Mouse (Mus musculus) cerebellum, postnatal 14 days (tissue): Measurements from ENCODE around the gene Ccdc93.

ENCODE experiments used
- DNase-seq, 2 experiments: peaks; one replicate each; pipeline ENCODE4 v3.0.0; 2021; ENCODE audit warnings: mixed read lengths in 2 of 2

Gene Ccdc93

GRCm38 (mm10) chr1:121448166-121448565, 17.3 kb downstream of the Ccdc93 start:
- no peak for DNase-seq

DNA sequence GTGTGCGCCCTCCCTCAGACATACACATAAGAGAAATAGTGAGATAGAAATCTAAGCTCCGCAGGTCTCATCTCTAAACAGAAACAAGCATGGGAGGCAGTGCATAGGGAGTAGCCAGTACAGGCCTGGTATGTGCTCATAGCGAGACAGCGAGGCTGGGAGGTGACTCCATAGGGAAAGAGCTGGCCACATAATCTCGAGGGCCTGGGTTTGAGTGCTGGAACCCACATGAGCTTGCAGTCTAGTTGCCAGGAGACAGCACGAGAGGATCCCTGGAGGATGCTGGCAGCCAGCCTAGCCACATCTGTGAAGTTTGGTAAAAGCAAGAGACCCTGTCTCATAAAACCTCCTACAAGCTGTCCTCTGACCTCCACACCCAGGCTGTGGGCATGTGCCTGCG, 20.2 kb downstream of the Ccdc93 start:
- DNase-seq, result no peak

DNA sequence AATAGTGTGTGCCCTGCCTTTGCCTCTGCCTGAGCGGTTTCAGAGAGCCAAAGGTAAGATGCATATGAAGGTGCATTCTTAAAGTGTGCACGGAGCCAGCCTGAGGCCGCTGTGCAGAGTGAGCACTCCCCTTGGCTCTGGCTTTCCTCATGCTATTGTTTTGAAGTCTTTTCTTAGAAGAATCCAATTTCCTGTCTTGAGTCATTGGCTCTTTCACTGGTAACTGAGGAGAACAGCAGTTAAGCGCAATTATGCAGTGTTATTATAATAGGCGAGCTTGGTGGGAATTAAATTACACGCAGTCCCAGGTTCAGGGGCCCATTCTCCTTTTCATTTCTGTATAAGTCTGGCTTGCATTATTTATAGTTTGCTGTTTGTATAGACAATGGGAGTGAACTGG, 21.6 kb downstream of the Ccdc93 start:
- no peak for DNase-seq

DNA sequence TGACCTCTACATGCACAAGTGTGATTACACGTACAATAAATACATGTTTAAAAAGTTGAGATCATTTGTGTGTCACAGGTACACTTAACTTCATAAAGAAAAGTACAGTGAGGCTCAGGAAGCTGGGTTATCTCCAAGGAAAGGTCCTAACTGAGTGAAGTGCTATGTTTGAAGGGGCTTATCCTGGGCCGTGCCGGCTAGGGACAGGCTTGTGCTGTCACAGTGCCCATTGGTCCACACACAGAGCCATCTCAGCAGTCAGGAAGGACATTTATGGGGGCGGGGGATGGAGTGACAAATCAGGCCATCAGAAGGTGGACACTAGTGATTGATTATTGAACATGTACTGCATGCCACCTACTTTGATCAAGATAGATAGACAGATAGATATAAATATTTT, 22.2 kb downstream of the Ccdc93 start:
- no peak for DNase-seq

GRCm38 (mm10) chr1:121454951-121455350, 24.1 kb downstream of the Ccdc93 start:
- DNase-seq, result no peak

DNA sequence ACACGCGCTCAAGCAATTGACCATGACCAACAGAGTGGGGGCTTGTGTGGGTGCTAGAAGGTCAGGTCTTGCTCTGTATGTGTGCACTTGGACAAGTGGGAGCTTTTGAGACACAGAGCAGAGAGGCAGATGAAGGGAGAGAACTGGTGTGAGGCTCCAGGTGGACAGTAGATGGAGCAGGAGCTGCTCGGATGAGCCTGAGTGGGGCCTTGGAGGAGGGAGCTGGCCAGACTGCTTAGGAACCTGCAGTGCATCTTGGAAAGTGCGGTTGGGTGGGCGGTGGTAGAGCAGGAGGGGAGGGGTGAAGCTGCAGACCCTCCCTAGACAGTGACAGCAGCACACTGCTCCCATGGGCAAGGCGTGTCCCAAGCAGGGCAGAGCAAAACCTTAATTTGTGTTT, 29.2 kb downstream of the Ccdc93 start:
- peak; percentile 41 to 52 for DNase-seq

GRCm38 (mm10) chr1:121461895-121462294, 31.0 kb downstream of the Ccdc93 start:
- DNase-seq, result no peak

GRCm38 (mm10) chr1:121462643-121463042, 31.8 kb downstream of the Ccdc93 start:
- no peak for DNase-seq

GRCm38 (mm10) chr1:121463806-121464205, 33.0 kb downstream of the Ccdc93 start:
- no peak for DNase-seq

GRCm38 (mm10) chr1:121466276-121466675, 35.4 kb downstream of the Ccdc93 start:
- DNase-seq, result peak; percentile 25 to 35

DNA sequence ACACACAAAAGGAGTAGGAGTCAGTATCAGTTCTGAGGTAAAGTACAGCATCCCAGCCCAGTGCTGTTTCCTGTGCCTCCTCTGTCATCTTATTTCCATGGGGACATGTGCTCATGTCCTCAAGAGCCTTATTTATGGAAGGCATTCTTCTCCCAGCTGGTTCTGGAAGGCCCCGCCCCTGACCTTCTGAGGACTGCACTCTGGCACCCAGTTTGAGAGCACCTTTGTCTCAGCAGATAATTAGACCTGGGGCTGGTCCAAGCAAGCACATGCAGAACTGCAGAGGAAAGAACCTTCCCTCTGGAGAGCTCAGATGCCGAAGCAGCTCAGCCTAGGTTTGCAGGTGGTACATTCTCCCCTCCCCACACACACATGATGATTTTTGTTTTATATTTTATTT, 37.4 kb downstream of the Ccdc93 start:
- no peak for DNase-seq

DNA sequence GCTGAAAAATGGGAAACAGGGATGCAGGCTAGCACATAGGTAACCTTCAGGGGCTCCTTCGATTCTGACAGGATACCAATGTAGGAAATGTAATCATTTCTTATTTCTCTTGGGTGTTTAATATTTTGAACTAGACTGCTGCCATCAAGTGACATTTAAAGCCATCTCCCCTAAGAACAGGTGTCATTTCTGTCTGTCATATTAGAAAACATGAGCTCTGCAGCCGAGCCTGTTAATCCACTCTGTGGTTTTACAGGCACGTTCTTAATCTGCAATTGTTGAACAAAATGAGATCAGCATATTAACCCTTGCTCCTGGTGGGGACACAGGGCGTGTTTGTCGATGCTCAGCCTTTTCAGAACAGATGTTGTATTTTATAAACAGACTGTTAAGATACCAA, 40.7 kb downstream of the Ccdc93 start:
- DNase-seq, result no peak

DNA sequence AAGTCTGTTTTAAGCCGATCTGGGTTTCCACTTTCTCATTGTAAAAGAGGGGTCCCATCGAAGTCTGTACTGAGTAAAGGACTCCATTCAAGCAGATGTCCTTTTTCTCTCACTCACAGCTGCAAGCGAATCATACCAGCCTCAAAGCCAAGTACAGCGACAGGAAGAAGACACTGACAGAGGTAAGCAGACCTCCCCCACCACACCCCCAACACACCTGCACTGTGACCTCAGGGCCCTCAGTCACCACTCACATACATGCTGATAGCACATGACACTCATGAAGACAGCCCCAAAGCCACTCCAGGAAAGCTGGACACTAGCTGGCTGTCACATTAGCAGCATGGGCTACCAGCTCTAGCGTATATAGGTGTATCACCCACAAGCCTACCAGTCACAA, 46.9 kb downstream of the Ccdc93 start:
- no peak for DNase-seq

DNA sequence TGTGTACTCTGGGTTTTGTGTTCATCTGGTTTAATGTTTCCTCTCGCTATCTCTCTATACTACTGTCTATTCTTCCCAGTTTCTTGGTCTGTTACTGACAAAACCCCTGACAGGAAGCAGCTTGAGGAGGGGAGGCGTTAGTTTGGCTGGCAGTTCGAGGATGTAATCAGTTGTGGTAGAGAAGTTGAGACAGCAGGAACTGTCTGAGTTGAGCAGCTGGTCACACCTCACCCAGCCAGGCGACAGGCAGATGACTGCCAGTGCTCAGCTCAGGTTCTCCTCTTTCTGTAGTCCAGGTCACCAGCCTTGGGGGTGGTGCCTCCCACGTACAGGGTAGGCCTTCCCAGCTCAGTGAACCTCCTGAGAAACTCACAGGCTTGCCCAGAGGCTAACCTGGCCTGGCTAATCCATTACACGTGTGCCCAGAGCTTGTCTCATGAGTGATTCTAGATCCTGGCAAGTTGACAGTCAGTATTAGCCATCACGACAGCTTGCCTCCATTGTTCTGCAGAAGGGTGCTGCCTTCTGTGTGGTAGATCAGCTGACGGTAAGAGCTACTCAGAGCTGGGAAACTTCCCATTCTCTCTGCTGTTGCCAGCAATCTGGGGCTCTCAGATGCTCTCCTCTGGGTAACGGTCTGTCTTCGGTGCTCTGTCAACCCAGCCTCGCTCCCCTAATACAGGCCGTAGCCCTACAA, 47.6 kb downstream of the Ccdc93 start:
- DNase-seq, result peak; percentile 38

- no peak for DNase-seq
These were observed 48.6 kb downstream of the Ccdc93 start for GRCm38 (mm10) chr1:121479403-121479802.

- DNase-seq, result no peak
These were observed 52.2 kb downstream of the Ccdc93 start for GRCm38 (mm10) chr1:121483091-121483490.

DNA sequence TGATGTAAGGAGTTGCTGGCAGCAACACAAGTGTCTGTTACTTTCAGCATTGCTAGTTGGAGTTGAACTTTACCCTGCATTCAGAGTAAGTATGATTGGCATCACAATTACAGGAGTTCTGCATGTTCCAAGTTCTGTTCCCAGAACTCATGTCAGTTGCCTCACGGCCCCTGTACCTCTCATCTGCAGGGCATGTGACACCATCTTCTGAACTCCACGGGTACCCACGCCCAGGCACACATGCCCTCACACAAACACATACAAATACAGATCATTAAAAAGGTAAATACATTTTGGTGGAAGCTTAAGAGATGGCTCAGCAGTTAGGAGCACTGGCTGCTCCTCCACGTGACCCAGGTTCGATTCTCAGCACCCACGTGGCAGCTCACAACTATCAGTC, 56.0 kb downstream of the Ccdc93 start:
- DNase-seq, result no peak

DNA sequence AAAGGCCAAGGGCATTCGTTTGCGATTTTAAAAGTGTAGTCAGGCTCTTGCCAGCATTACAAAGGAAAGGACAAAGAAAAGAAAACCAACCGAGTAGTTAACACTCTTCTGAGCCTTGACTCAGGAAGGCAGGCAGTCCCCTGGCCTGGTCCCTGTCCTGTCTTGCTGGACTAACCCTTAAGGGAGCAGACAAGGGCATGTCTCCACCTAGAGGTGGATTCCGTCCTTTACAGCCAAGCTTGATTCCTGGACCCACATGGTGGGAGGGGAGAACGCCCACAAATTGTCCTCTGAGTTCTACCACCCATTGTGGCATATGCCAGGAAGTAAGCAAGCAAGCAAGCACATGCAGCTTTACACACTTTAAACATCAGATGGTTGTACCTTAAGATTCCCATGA, 59.4 kb downstream of the Ccdc93 start:
- peak; percentile 12 to 45 for DNase-seq

DNA sequence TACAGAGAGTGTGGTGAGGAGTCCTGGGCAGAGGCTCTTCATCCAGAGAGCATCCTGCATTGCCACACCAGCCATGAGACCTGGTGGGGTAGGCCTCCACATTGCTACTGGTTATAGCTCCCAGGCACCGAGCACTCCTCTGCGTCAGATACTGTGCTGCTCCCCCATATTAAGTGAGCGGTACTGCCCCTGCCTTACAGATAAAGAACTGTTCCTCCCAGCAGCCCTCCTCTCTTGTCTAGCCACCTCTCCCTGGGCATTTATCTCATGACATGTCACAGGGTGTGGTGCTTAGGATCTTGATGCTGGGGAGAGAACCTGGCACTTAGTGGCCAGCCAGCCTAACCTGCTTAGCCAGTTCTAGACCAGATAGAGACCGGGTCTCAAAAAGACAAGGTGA, 66.2 kb downstream of the Ccdc93 start:
- DNase-seq, result no peak

GRCm38 (mm10) chr1:121508729-121509128, 77.9 kb downstream of the Ccdc93 start:
- no peak for DNase-seq

GRCm38 (mm10) chr1:121510420-121511140, 79.7 kb downstream of the Ccdc93 start:
- DNase-seq, result peak; percentile 70 to 80

DNA sequence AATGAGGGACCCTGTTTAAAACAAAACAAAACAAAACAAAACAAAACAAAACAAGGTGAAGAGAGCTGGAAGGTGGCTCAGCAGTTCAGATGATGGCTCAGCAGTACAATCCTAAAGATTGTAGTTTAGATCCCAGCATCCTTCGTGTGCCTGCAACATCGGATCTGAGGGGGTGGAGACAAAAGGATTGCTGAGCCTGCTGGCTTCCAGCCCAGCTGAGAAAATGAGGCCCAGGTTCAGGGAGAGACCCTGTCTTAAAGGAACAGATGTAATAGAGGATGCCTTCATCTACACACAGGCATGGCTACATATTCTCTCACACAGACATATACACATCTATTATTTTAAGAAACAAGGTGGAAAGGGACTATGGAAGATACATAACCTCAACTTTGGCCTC, 80.3 kb downstream of the Ccdc93 start:
- DNase-seq, result peak; percentile 18 to 40

GRCm38 (mm10) chr1:121511966-121512365, 81.1 kb downstream of the Ccdc93 start:
- DNase-seq, result no peak

GRCm38 (mm10) chr1:121518609-121519008, 87.8 kb downstream of the Ccdc93 start:
- DNase-seq, result no peak

DNA sequence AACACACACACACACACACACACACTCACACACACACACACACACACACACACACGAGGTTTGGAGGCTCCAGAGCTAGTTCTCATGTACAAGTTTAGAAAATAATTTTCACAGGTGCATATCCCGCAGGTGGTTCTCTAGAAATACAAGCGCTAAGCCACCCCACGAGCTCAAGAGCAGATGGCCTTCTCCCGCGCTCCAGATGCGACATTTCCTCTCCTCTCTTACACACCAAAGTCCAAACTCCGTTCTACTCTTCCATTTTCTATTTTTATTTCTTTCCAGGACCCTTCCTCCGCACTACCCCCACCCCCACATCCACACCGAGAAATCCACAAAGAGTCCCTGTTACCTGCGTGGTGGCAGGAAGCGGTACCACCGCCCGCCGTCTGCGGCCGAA, 96.2 kb downstream of the Ccdc93 start:
- DNase-seq, result no peak
